ENCODE assay signal across 27 mouse cellular contexts in the genomic region with DNA sequence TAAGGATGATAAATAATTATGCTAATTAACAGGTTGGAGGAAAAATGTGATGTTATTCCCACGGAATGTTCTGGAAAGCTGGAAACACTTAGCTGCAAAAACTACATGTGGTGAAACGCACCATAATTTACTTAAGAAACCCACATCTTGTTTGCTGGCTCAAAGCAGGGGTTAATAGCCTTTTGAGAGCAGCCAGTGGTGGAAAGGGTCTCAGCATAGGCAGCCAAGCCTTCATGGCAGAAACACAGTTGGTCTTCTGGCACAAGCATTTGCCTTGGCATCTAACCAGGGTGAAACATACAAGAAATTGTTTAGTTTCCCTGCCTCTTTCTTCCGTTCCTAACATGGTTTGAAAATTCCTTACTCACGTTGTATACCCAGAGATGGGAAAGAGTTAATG.
A peak's percentile ranks its signal among the peaks of the same experiment; 100 is the strongest.
DNase-seq lines count a peak whose midpoint lies in the region; ATAC-seq and TF ChIP-seq lines count a peak whose summit lies in the region.
"Had no signal": no experiment of that assay in that cellular context is flagged by ENCODE, and none has a peak within 500 bp of the region (broad histone marks: within the 10 kb centered on the region; RNA-seq: fewer than 3 reads in every experiment).

No protein-coding gene starts in this region.

- H3K4me1 ChIP-seq in hindbrain, postnatal 0 days (ENCODE audit: insufficient read depth, low read length) = no peaks in the 10 kb centered on the region
- H3K4me1 ChIP-seq in hindbrain, embryonic 13.5 days (replicated peaks) = peaks cover 4% of the 10 kb centered on the region; the same call in 1 of the 2 replicates
- peaks cover 48% of the 10 kb centered on the region for H3K4me1 ChIP-seq in limb, embryonic 15.5 days
- H3K4me1 ChIP-seq: hindbrain, embryonic 15.5 days had no signal

- ATAC-seq in hindbrain, postnatal 0 days = no peak
- no peak for ATAC-seq in hindbrain, embryonic 13.5 days (ENCODE audit: low FRiP score)
- no peak for ATAC-seq in limb, embryonic 15.5 days (ENCODE audit: insufficient number of reproducible peaks, low FRiP score, low TSS enrichment, low read depth)
- ATAC-seq: forebrain, embryonic 15.5 days; intestine, embryonic 15.5 days; liver, postnatal 0 days had no signal

- no peak overlapping the region for H3K4me3 ChIP-seq in hindbrain, postnatal 0 days (ENCODE audit: low read length)
- no peak overlapping the region for H3K4me3 ChIP-seq in hindbrain, embryonic 13.5 days
- H3K4me3 ChIP-seq in limb, embryonic 15.5 days = no peak overlapping the region
- H3K4me3 ChIP-seq: erythroblast, embryonic 14.5 days; forebrain, embryonic 15.5 days; heart, adult 2 months; hindbrain, embryonic 15.5 days; intestine, embryonic 15.5 days; layer of hippocampus, adult 2 months; neural tube, embryonic 15.5 days; stomach, embryonic 15.5 days had no signal

- H3K4me2 ChIP-seq in hindbrain, postnatal 0 days (ENCODE audit: low read depth, low read length) = no peak overlapping the region
- no peak overlapping the region for H3K4me2 ChIP-seq in hindbrain, embryonic 13.5 days
- H3K4me2 ChIP-seq in limb, embryonic 15.5 days = no peak overlapping the region
- H3K4me2 ChIP-seq: forebrain, embryonic 15.5 days; hindbrain, embryonic 15.5 days; intestine, embryonic 15.5 days; midbrain, embryonic 11.5 days; neural tube, embryonic 15.5 days; stomach, embryonic 15.5 days had no signal

- DNase-seq in hindbrain, postnatal 0 days (ENCODE audit: low spot score) = peak; percentile 32
- peak; percentile 19 for DNase-seq in Muller cell, postnatal 12 days (ENCODE audit: inconsistent ontology term)
- peak; percentile 28 for DNase-seq in brain, embryonic 14.5 days (ENCODE audit: low read depth)
- no peak for DNase-seq in cerebellum, adult 8-10 months
- no peak for DNase-seq in spleen, postnatal 10 days (ENCODE audit: low spot score in 2 of 2)
- DNase-seq: adrenal gland, postnatal 36 days; cerebellum, adult 11 months; gastrocnemius, postnatal 25 days; heart, adult 2 months; heart, postnatal 4 days; kidney, adult 8-10 months; kidney, postnatal 10 days; liver, postnatal 0 days; lung, postnatal 14 days; right cerebral cortex, adult 18-20 months; right cerebral cortex, postnatal 4 days; thymus, postnatal 25 days had no signal

- no peaks in the 10 kb centered on the region for H3K36me3 ChIP-seq in hindbrain, postnatal 0 days (ENCODE audit: insufficient read depth, low read length)
- H3K36me3 ChIP-seq in hindbrain, embryonic 13.5 days = no peaks in the 10 kb centered on the region
- H3K36me3 ChIP-seq in limb, embryonic 15.5 days = no peaks in the 10 kb centered on the region
- H3K36me3 ChIP-seq: forebrain, embryonic 15.5 days; hindbrain, embryonic 15.5 days; intestine, embryonic 15.5 days; neural tube, embryonic 15.5 days; stomach, embryonic 15.5 days had no signal

- WGBS in hindbrain, postnatal 0 days = 52% methylated on average over 4 of the region's 4 CpGs
- 82% methylated on average over 4 of the region's 4 CpGs for WGBS in hindbrain, embryonic 13.5 days
- 36% methylated on average over 4 of the region's 4 CpGs for WGBS in limb, embryonic 15.5 days

- no peak overlapping the region for H3K27ac ChIP-seq in hindbrain, postnatal 0 days
- no peak overlapping the region for H3K27ac ChIP-seq in hindbrain, embryonic 13.5 days
- peak overlapping the region; percentile 57; the same call in 1 of the 2 replicates for H3K27ac ChIP-seq in limb, embryonic 15.5 days
- H3K27ac ChIP-seq: forebrain, embryonic 15.5 days; heart, adult 2 months; hindbrain, embryonic 15.5 days; intestine, embryonic 15.5 days; layer of hippocampus, adult 2 months; neural tube, embryonic 15.5 days; stomach, embryonic 15.5 days had no signal

- TF ChIP-seq CTCF in hindbrain, postnatal 0 days (IDR thresholded peaks at IDR 0.05; ENCODE audit: low read depth) = no peak
- TF ChIP-seq CTCF in brain, embryonic 14.5 days (IDR thresholded peaks at IDR 0.05; ENCODE audit: borderline replicate concordance, extremely low read depth, insufficient read depth, insufficient read length) = no peak

- no peak for TF ChIP-seq POLR2A in brain, embryonic 14.5 days (IDR thresholded peaks at IDR 0.05; ENCODE audit: borderline replicate concordance, extremely low read depth, insufficient read depth, insufficient read length, poor library complexity, severe bottlenecking)

- no peaks in the 10 kb centered on the region for H3K27me3 ChIP-seq in hindbrain, postnatal 0 days (ENCODE audit: insufficient read depth, low read length)
- H3K27me3 ChIP-seq in hindbrain, embryonic 13.5 days = no peaks in the 10 kb centered on the region
- H3K27me3 ChIP-seq in limb, embryonic 15.5 days = no peaks in the 10 kb centered on the region
- H3K27me3 ChIP-seq: forebrain, embryonic 15.5 days; hindbrain, embryonic 15.5 days; intestine, embryonic 15.5 days; neural tube, embryonic 15.5 days; stomach, embryonic 15.5 days had no signal

- no peak overlapping the region for H3K9ac ChIP-seq in hindbrain, postnatal 0 days (replicated peaks; ENCODE audit: low read length)
- no peak overlapping the region for H3K9ac ChIP-seq in hindbrain, embryonic 13.5 days
- H3K9ac ChIP-seq in limb, embryonic 15.5 days = no peak overlapping the region
- H3K9ac ChIP-seq: forebrain, embryonic 15.5 days; hindbrain, embryonic 15.5 days; intestine, embryonic 15.5 days; liver, postnatal 0 days; neural tube, embryonic 15.5 days; stomach, embryonic 15.5 days had no signal

- H3K9me3 ChIP-seq in hindbrain, postnatal 0 days (ENCODE audit: low read length) = no peaks in the 10 kb centered on the region
- no peaks in the 10 kb centered on the region for H3K9me3 ChIP-seq in hindbrain, embryonic 13.5 days
- H3K9me3 ChIP-seq in limb, embryonic 15.5 days = no peaks in the 10 kb centered on the region
- H3K9me3 ChIP-seq: forebrain, embryonic 15.5 days; hindbrain, embryonic 15.5 days; intestine, embryonic 15.5 days; neural tube, embryonic 15.5 days; stomach, embryonic 15.5 days had no signal

Comparison
In these comparisons a context has a peak if more than half of its experiments do, and no peak if none do; other contexts are left out.
1. DNase-seq: peak in hindbrain, postnatal 0 days (single experiment), Muller cell, postnatal 12 days (single experiment) and brain, embryonic 14.5 days (single experiment); none in cerebellum, adult 8-10 months (single experiment) and spleen, postnatal 10 days (0 of 2).